Mouse (Mus musculus): Measurements from ENCODE around the gene Ccnt2.

- TF ChIP-seq CTCF (IDR thresholded peaks at IDR 0.05; ENCODE audit: low read depth, low read length) (no peak), POLR2A (IDR thresholded peaks at IDR 0.05; ENCODE audit: extremely low read depth, insufficient read depth, low read length) (0 out of 2 replicates have a peak, but pooled peaks have one; percentile 70)
Observed at GRCm38 (mm10) chr1:127773803-127774500, at the start of gene Ccnt2.

All from liver, adult 2 months (tissue).